Mouse (Mus musculus) spleen, embryonic (tissue): ENCODE results near the gene Frmd4a.
"Not testable (repeated sequence)": the region's sequence is repeated elsewhere in the genome, so short reads cannot be mapped to it uniquely, and the experiment has no call there.

ENCODE experiments used
- CTCF ChIA-PET: fragments of 350-600 bp; sonication (Branson Sonifier 250); formaldehyde crosslinking; loops from one replicate; lab custom pipeline; 2022; lab: Charles Lee

Frmd4a gene

DNA sequence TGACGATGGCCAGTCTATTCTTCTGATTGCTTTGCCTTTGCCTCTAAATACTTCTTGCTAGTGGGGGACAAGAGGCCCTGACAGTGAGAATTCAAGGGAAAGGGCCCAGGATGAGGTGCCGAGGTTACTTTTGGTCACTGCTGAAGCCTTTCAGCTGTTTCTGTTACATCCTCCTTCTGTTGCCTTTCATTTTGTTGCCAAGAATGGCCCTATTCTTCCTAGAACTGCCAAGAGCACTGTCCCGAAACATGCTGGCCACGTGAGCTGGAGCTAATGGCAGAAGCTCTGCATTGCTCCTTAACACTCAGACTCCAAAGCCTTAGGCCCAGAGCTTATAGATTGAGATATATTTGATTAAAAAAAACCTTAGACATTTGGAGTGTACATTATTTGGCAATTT lies 178.5 kb downstream of the Frmd4a start:
- CTCF ChIA-PET: no interaction called here

DNA sequence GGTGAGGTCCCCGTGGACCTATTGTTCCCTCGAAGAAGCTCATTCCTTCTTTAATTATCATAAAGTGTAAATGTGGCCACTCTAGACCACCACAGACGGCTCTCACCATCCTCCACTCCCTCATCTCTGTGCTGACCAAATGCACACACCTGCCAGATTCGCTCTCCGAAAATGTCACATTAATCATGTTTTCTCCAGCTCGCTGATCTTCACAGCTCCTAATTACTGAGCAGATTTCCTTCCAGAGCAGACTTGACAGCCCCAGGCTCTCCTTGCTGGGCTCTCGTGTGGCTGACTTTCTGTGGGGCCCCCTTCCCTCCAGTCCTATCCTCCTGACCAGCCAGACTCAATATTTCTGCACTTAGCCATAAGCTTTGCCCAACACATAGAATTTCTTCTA lies 191.7 kb downstream of the Frmd4a start:
- CTCF ChIA-PET: no interaction called here

DNA sequence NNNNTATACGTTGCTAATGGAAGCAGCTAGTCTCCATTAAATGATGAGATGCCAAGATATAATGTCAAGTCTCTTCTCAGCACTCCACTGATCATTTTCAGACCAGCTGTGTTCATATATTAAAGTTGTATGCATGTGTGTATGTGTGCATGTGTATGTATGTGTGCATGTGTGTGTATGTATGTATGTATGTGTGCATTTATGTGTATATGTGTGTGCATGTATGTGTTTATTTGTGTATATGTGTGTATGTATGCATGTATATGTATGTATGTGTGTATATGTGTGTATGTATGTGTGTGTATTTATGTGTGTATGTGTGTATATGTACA lies 204.9 kb downstream of the Frmd4a start:
- CTCF ChIA-PET: no interaction called here

DNA sequence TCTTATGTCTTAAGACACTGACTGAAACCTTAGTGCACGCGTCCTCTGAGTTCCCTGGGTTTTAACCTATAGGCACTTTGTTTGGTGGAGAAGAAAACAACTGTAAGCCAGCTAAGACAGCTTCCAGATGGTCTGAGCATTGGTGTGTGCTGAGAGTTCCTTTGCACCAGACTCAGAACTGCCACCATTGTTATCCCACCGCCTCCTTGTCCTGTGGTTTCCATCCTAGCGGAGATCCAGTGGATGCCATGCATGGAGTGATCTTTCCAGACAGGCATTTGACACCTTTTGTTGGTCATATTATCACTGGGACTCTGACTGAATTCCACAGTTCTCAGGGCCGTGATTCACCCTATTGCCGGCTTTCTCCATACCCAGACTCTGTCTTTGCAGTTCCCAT lies 205.8 kb downstream of the Frmd4a start:
- CTCF ChIA-PET: no interaction called here

DNA sequence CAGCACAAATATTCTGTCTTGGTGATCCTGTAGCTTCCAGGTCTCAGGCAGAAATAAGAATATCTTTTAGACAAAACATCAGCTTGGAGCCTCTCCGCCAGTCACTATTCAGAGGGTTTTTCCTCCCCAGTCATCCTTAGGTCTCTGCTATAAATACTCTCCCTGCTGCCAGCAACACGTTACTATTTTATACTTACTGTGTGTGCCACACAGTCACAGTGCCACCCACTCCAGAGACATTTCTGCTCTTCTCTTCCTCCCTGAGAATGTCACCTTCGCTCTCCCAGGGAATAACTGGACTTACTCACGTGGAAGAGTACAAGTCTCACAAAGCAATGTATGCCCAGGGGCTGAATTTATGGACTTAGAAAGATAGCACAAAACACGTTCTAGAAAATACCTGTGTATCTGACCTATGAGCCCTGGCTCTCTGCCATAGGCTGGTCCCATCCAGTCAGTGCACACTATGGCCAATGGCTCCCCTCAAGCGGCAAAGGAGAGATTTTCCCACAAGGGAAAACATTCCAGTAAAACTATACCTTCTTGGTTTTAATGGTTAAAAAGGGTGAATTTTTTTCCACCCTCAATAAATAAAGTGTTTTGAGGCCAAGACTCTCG lies 209.5 kb downstream of the Frmd4a start:
- CTCF ChIA-PET: no interaction called here

DNA sequence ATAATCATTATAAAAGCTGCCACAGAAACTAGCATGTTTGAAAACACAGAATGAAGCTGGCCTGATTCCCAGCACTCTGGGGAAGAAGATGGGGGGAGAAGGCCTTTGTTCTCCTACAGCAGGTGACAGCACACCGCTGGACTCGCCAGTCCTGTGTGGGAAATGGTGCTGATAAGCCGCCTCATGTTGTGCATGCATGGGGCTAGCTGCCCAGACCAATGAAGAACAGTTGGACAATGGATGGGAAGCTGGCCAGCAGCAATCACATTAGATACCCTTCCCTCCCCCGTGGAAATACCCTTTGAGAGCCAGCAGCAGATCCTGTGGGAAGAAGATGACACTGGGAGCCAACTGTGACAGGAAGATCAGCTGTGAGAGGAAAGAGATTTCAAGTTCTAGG lies 210.0 kb downstream of the Frmd4a start:
- CTCF ChIA-PET: no interaction called here

DNA sequence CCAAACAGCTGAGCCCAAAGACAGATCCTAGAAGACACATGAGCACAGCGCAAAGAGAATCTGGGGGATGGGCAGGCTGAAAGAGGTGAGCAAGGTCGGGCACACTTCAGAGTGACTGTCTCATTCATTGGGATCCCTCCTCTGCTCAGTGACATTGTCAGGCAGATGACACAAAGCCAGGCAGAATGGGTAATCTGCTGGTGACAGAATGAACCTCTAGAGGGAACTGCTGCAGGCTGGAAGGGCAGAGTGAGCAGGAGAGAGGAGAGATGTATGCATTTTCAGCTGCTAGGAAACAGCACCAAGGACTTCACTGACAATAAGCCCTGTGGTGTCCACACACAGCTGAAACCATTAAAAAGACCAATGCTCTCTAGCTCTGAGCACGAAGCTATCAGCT lies 211.0 kb downstream of the Frmd4a start:
- CTCF ChIA-PET: no interaction called here

DNA sequence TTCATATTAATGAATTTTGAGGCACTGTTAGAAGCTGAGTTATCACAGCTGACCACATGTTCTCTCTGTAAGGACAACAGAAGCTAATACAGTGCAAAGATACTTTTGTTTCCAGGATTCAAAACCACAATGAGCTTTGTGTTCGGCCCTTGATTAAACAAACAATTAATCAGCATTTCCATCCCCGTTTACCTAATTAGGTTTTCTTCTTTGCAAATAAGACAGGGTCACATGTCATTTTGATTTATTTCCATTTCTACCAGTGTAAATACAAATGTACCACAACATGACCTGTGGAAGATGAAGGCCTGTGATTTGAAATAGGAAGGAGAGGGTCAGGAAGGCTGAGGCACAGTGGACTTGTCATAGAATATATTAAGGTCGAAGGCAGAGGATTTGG lies 214.8 kb downstream of the Frmd4a start:
- CTCF ChIA-PET: no interaction called here

DNA sequence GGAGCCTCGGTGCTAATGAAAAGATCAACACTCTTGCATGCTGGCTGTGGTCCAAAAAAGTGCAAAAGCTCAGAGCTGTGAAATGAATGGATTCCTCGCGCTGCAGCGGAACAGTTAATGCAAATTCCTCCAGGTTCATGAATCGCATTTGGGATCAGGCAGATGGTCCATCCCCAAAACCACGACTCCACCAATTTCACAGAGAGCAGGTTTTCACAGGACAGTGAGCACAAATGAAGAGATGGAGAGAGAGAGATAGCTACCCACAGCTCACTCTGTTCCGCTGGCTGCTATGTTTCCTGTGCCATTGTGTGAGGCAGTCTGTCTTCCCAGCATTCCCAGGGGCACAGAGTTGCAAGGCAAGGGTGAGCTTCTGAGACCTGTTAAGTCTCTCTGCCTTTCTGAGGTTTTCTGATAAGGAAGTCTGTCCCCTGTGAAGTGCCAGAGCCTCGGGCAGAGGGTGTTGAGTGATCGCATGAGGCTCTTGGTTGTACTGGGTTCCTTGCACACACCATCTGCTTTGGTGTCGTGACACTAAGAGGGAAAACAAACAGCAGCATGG lies 215.3 kb downstream of the Frmd4a start:
- CTCF ChIA-PET: no interaction called here

GRCm38 (mm10) chr2:4237686-4238085 lies 220.2 kb downstream of the Frmd4a start:
- CTCF ChIA-PET: no interaction called here

- CTCF ChIA-PET: no interaction called here
These were observed 232.2 kb downstream of the Frmd4a start for GRCm38 (mm10) chr2:4249723-4250122.

- CTCF ChIA-PET: no interaction called here
These were observed 235.2 kb downstream of the Frmd4a start for GRCm38 (mm10) chr2:4252541-4253291.

DNA sequence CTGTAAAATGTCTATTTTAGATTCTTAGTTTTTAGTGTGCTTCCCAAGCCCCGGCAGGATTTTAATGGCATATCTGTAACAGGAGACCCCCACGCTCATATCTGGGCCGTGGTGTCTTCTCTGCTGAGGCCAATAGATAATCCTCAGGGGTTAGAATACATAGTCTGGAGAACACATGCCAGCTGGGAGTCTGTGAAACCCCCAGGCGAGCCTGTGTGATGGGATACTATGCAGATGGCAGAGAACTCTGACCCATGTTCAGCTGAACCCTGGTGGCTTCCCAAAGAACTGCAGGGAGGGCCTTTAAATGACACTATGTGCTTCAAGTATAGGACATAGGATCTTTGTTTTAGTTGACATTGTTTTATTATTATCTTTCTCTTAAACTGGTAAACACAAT lies 235.8 kb downstream of the Frmd4a start:
- CTCF ChIA-PET: no interaction called here

- CTCF ChIA-PET: no interaction called here
These were observed 236.6 kb downstream of the Frmd4a start for GRCm38 (mm10) chr2:4254083-4254482.

- CTCF ChIA-PET: no interaction called here
These were observed 238.7 kb downstream of the Frmd4a start for GRCm38 (mm10) chr2:4256242-4256641.

DNA sequence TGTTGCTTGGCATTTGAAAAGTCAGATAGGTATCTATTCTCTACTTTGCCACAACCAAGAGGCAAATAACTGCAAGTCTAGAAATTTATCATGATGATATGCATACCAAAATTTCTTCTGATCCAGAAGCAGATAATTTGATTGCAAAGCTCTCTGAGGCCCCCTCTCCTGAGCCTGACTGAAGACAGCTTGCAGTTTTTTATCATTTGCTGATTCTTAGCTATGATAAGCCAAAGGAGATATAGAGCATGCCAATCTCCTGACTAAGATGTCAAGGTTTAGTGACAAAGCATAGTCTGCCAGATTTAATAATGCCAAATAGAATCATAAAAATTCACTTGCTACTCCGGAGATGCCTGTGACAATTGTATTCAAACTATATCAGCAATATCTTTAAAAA lies 240.1 kb downstream of the Frmd4a start:
- CTCF ChIA-PET: no interaction called here

DNA sequence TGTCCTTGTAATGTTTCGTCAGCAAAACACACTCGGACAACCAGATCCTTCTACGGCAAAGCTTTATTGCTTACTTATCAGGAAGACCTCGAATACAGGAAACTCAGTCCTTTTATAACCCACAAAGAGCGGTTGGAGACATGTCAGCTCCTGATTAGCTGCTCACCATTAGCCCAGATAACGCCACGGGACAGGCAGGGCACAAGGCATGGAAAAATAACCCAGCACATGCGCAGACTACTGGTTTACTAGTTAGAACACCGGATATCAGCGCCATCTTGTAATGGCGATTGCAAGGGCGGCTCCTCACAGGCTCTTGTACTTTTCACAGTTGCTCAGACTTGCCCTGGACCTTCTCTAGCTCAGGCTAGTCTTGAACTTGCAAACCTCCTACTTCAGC lies 241.3 kb downstream of the Frmd4a start:
- CTCF ChIA-PET: not testable (repeated sequence)

GRCm38 (mm10) chr2:4260324-4261058 lies 243.0 kb downstream of the Frmd4a start:
- CTCF ChIA-PET: no interaction called here

DNA sequence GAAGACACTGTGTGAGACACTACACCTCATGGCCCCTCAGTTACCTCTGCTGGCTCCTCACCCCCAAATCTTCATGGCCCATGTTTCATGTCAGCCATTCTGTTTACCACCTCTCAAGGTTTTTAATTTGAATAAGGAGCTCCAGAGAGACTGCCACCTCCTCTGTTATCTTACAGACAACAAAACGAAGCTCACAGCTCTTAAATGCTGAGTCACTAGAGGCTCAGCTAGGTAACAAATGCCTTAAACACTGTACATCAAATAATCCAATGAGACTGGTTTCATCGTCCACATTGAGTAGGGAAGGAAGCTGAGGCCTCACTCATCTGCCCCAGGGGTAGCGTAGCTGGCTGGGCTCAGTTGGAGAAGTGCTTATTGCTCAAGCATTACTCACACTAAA lies 245.2 kb downstream of the Frmd4a start:
- CTCF ChIA-PET: no interaction called here

- CTCF ChIA-PET: no interaction called here
These were observed 249.9 kb downstream of the Frmd4a start for GRCm38 (mm10) chr2:4267377-4267776.

GRCm38 (mm10) chr2:4282777-4283176 lies 265.3 kb downstream of the Frmd4a start:
- CTCF ChIA-PET: no interaction called here

DNA sequence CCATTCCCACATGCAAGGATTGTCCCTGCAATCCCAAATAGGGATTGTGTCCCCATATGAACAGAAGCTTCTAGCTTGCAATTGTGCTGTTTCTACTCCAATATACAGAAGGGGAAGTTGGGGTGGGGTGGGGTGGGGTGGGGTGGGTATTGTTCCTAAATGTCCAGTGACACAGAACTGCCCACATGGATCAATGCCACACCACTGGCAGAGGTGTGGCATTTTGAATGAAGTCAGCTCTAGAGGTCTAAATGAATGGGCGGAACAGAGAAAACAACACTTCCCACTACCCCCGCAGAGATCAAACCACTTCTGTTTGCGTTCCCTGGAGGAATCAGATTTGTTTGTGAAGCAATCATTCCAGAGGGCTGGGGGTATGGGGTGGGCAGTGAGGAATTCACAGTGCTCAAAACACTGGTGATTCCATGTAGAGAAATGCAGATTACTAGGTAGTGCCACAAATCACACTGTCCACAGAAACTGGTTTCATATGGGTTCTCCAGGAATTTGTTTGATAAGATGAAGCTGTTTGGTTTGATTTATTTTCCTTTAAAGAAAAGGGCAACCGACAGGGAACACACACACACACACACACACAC lies 268.3 kb downstream of the Frmd4a start:
- CTCF ChIA-PET: no interaction called here
